Mouse (Mus musculus): ENCODE results near the gene Gna15. TPM values are rescaled to one million over a fixed set of nuclear protein-coding genes. Genes with fewer than 3 reads are reported as not detected.

The Gna15 gene
- 1 to 10 TPM; 1.9 to 2.5 TPM for total RNA-seq (2021)
- long read RNA-seq, experiment 1, partial matches to known transcripts = 1 of 4 reads
- long read RNA-seq, experiment 1, other reads (novel, unspliced or antisense) = 1 of 4 reads
- long read RNA-seq, experiment 2, partial matches to known transcripts = 0 of 5 reads
- long read RNA-seq, experiment 2, other reads (novel, unspliced or antisense) = 4 of 5 reads

- peak; percentile 19; the same call in 1 of the 2 replicates for TF ChIP-seq CTCF (conservative IDR thresholded peaks at IDR 0.05)
- DNase-seq (ENCODE audit: low spot score in 2 of 2) = no peak
- peak within 1 kb of the TSS; percentile 52 for H3K27ac ChIP-seq
- H3K4me3 ChIP-seq = peak within 1 kb of the TSS; percentile 8; the same call in 1 of the 2 replicates
These were observed at the start of gene Gna15 for GRCm38 (mm10) chr10:81524051-81524605. TSS of gene Gna15 (minus strand) at chr10:81524225.

- Histone ChIP-seq H3K4me3 (no peak overlapping the region), H3K27ac (no peak overlapping the region)
- no peak for TF ChIP-seq CTCF (conservative IDR thresholded peaks at IDR 0.05)
- DNase-seq (ENCODE audit: low spot score in 2 of 2) = no peak
These were observed 49.0 kb upstream of the Gna15 start for GRCm38 (mm10) chr10:81572975-81573374.

- Histone ChIP-seq H3K4me3 (peak overlapping the region; percentile 71; the same call in 1 of the 2 replicates), H3K27ac (no peak overlapping the region)
- DNase-seq (ENCODE audit: low spot score in 2 of 2) = no peak
- TF ChIP-seq CTCF (conservative IDR thresholded peaks at IDR 0.05) = no peak
These were observed 48.2 kb upstream of the Gna15 start for GRCm38 (mm10) chr10:81572133-81572671.

- peak overlapping the region; percentile 71 for H3K4me3 ChIP-seq
- H3K27ac ChIP-seq = peak overlapping the region; percentile 93
- TF ChIP-seq CTCF (conservative IDR thresholded peaks at IDR 0.05) = no peak
- peak; percentile 99 to 100 for DNase-seq (ENCODE audit: low spot score in 2 of 2)
These were observed 47.5 kb upstream of the Gna15 start for GRCm38 (mm10) chr10:81571501-81571876.

GRCm38 (mm10) chr10:81570831-81571500 lies 46.9 kb upstream of the Gna15 start:
- TF ChIP-seq CTCF (conservative IDR thresholded peaks at IDR 0.05) = no peak; the same call in 1 of the 2 replicates
- H3K4me3 ChIP-seq = peak overlapping the region; percentile 71
- H3K27ac ChIP-seq = peak overlapping the region; percentile 93
- peak; percentile 94 to 95 for DNase-seq (ENCODE audit: low spot score in 2 of 2)

GRCm38 (mm10) chr10:81570238-81570800 lies 46.3 kb upstream of the Gna15 start:
- TF ChIP-seq CTCF (conservative IDR thresholded peaks at IDR 0.05) = no peak
- Histone ChIP-seq H3K4me3 (peak overlapping the region; percentile 71), H3K27ac (peak overlapping the region; percentile 93; the same call in 1 of the 2 replicates)
- DNase-seq (ENCODE audit: low spot score in 2 of 2) = no peak

- TF ChIP-seq CTCF (conservative IDR thresholded peaks at IDR 0.05) = no peak
- DNase-seq (ENCODE audit: low spot score in 2 of 2) = no peak
- H3K4me3 ChIP-seq = no peak overlapping the region
- no peak overlapping the region for H3K27ac ChIP-seq
These were observed 45.6 kb upstream of the Gna15 start for GRCm38 (mm10) chr10:81569507-81570237.

- H3K4me3 ChIP-seq = no peak overlapping the region
- DNase-seq (ENCODE audit: low spot score in 2 of 2) = no peak
- no peak overlapping the region for H3K27ac ChIP-seq
- TF ChIP-seq CTCF (conservative IDR thresholded peaks at IDR 0.05) = no peak
These were observed 44.6 kb upstream of the Gna15 start for GRCm38 (mm10) chr10:81568381-81569191.

GRCm38 (mm10) chr10:81565257-81566228 lies 41.5 kb upstream of the Gna15 start:
- no peak for TF ChIP-seq CTCF (conservative IDR thresholded peaks at IDR 0.05)
- Histone ChIP-seq H3K4me3 (no peak overlapping the region), H3K27ac (no peak overlapping the region)
- DNase-seq (ENCODE audit: low spot score in 2 of 2) = no peak

GRCm38 (mm10) chr10:81564734-81565133 lies 40.7 kb upstream of the Gna15 start:
- peak; percentile 78 for TF ChIP-seq CTCF (conservative IDR thresholded peaks at IDR 0.05)

More at GRCm38 (mm10) chr10:81564734-81565133, 40.7 kb upstream of the Gna15 start:
- Histone ChIP-seq H3K4me3 (no peak overlapping the region), H3K27ac (peak overlapping the region; percentile 24; the same call in 1 of the 2 replicates)
- DNase-seq (ENCODE audit: low spot score in 2 of 2) = peak in 1 of 2 experiments; percentile 66
